Mouse (Mus musculus) neural tube, embryonic 10.5 days (tissue): ENCODE data around the gene Olfr1500.
"Not testable (repeated sequence)": the region's sequence is repeated elsewhere in the genome, so short reads cannot be mapped to it uniquely, and the experiment has no call there.

Source experiments
- DNase-seq: peaks from one replicate; pipeline ENCODE4 v3.0.0-alpha.2; 2017; ENCODE audit warnings: low spot score; ENCODE audit errors: extremely low spot score

The Olfr1500 gene

DNA sequence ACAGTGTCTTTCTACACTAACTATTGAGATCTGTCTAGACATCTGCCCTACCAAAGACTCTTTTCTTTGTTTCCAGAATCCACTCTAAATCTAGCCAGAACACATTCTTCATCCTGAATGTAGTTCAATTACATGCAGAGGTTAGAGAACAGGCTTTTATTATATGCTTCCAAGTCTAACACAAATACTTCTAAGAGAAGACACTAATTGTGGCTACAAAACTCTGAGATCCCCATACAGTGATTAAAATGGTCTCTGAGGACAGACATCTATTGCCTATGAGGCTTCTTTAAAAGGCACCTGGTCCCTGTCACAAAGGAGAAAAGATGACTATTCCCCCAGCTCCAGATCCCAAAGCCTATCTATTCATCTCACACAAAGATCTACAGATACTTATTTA is at the start of gene Olfr1500:
Olfr1500 (minus strand) TSS at position 101 of the 400 bp plus-strand sequence.
- DNase-seq: no peak

DNA sequence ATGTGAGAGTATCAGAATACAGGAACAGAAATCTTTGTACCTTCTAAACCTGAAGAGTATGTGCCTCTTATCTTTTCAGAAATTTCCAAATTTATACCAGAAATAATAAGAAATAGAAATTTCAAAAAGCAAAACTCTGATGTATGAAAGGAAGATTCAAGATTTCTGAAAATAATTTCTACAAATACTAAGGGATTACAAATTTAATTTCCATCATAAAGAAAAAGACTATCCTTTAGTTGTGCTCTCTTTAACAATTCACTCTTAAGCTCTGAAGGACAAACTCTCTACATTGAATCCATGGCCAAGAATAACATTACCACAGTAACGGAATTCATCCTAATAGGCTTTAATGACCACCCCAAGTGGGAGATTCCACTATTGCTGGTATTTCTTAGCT is 31.2 kb upstream of the Olfr1500 start, which contains the start of gene Olfr1502:
Olfr1502 (plus strand) TSS at position 301 of the 400 bp plus-strand sequence.
- no peak for DNase-seq

DNA sequence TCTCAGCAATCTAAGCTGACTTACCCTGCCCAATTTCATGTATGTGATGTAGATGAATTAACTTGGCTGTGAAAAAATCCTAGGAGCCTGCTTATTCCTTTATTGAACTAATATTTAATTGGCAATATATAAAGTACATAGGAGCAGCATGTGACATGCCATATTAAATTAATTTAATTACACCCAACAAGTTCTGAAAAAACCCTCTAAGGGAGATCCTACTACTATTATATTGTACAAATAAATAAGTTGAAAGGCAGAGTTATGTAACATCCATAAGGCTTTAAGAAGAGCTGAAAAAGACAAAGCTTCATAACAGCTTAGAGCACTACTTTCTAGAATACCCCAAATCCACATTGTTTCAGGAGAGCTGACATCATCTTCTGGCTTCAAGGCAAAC is 20.3 kb upstream of the Olfr1500 start, which contains the start of gene Olfr1501:
Olfr1501 (minus strand) TSS at position 101 of the 400 bp plus-strand sequence.
- DNase-seq: not testable (repeated sequence)

DNA sequence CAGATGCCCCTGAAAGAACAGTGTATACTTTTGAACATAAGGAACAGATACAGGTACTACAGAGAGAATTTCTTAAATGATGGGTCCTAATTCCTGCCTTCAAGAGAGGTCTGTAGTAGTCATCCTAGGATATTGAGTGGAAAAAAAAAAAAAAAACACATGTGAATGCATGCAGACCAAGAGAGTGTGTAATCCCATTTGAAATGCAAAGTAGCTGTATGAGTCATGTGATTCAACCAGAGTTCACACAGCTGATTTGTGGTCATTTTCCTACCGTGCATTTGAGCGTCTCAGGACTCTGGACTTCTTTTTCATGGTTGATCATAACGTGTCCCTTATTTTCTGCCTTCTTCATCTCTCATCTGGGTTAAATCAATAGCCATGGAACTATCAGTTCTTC is 1.8 kb downstream of the Olfr1500 start:
- no peak for DNase-seq

DNA sequence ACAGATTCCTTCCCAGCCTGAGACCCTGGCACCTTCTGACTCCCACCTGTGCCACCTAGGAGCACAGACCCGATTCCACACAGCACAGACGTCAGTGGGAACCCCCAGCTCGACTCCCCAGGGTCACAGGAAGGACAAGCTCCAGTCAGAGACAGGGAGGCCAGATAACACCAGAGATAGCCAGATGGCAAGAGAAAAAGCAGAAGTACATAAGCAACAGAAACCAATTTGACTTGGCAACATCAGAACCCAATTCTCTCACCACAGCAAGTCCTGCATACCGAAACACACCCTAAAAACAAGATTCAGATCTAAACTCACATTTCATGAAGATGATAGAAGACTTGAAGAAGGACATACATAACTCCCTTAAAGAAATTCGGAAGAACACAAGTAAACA is 9.4 kb downstream of the Olfr1500 start:
- DNase-seq: no peak

DNA sequence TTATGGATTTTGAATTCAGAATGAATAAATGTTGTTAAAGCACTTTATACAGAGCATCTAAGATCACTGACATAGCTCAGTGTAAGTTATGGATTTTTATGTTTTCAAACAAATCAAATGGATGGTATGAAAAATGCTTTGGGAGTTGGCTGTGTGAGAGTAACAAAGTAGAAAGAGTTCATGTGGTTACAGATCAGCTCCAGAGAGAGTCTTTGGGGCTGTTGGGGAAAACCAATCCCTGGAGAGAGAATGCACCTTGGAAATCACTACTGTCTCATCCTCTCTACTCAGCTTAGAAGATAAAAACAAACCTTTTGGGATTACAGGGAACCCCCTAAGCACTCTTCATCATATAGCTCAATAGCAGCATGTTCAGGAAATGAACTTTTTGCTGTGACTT is 10.9 kb downstream of the Olfr1500 start, which contains the start of gene Olfr1499:
Olfr1499 (minus strand) TSS at position 101 of the 400 bp plus-strand sequence.
- DNase-seq: no peak

DNA sequence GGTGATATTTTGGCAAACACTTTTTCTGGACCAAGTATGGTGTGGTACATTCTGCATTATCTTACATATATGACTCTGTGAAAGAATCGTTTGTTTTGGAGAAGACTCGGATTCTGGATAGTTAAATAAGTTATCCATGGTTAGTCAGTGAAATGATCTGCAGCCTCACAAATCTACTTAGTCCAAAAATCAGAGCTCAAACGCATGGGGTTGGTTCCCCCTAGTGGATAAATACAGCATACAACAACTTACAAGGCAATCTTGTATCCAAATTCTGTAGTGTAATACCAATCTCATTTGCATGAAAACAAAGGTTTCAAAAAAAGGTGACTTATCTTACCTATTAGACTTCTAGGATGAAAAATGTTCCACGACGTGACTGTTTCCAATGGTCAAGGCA is 11.5 kb downstream of the Olfr1500 start:
- DNase-seq: no peak

DNA sequence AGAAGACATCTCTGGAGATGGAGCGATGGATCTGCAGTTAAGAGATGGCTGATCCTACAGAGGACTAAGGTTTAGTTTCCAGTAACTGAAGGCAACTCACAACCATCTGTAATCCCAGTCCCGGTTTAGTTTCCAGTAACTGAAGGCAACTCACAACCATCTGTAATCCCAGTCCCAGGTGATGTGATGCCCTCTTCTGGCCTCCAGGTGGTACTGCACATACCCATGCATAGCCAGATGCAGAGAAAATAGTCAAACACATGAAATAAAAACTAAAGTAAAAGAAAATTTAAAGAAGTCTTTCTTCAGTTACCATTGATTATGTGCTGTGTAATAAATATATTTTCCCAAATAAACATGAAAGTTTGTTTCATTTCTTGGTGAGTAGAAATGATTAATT is 17.5 kb downstream of the Olfr1500 start:
- no peak for DNase-seq

DNA sequence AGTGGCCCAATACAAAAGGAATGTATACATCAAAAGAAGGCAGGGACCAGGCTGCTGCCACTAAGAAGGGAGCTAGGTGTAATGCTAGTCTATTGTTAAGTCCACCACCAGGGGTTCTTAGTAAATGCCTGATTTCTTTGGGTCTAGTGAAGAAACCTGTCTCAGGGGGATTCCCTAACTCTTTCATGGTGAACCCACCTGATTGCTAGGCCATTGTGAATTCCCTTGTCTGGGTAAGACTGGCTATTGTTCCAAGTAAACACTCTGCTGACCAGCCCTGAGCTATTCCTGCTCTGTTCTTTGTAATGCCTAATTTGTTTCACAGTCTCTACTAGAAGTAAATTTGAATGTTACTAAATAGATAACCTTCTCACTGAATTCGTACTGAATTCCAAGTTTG is 24.8 kb downstream of the Olfr1500 start:
- not testable (repeated sequence) for DNase-seq

DNA sequence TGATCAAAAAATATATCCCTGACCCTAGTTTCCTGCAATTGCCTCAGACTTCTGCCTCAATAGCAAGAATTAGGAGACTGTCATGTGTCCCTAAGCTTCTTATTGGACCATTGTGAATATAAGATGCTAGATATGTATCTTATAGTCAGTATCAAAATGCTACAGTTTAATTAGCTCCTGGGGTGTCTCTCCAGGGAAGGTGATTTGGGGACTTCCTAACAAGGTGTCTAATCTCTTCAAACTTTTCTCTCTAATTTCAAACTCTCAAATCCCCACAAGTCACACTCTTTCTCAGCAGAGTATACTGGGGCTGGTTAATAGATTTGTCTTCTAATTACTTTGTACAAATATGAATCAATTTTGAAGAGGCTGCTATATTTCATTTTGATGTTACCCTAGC is 32.2 kb downstream of the Olfr1500 start, which contains the start of gene Olfr1497:
Olfr1497 (minus strand) TSS at position 101 of the 400 bp plus-strand sequence.
- DNase-seq: no peak

DNA sequence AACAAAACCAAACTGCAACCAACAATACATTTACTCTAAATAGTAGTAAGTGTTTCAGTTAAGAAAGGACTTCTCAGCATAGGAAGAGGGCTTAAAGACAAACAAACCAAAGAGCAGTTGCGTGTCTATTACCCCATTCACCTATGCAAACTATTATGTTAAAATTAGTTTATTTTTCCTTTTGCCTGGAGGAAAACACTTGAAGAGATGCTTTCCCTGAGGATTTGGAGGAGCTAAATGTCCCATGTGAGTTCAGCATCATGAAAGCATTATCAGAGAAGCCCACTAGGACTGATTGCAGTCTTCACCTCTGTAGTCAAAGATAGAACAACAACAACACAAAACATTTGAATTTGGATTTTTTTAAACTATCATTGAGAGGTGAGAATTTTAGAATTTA is 52.7 kb downstream of the Olfr1500 start, which contains the start of gene Olfr1496:
Olfr1496 (plus strand) TSS at position 301 of the 400 bp plus-strand sequence.
- no peak for DNase-seq
